Mouse (Mus musculus) thymus, postnatal 14 days (tissue): Measurements from ENCODE around the gene Kpna6.

ENCODE experiments used
- DNase-seq: peaks from one replicate; pipeline ENCODE4 v3.0.0; 2021

Gene Kpna6

GRCm38 (mm10) chr4:129617121-129617641 is 55.4 kb downstream of the Kpna6 start:
- DNase-seq, result no peak

DNA sequence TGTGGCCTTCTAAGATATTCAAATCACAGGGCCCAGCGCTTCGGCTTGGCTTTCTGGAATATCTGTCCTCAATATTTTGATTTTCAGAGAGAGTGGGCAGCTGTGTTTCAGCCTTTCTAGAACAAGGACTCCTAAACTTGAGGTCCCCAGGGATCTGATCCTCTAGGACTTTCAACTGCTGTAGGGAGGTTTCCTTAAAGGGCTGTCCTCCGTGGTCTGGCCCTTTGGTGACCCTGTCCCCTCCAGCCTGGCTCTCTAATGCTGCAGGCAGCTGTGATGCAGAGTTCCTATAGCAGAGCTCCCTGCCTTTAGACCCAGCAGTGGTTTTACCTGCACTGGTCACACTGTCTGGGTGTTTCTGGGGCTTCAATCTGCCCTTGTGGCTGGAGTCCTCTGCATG is 55.9 kb downstream of the Kpna6 start:
- no peak for DNase-seq

DNA sequence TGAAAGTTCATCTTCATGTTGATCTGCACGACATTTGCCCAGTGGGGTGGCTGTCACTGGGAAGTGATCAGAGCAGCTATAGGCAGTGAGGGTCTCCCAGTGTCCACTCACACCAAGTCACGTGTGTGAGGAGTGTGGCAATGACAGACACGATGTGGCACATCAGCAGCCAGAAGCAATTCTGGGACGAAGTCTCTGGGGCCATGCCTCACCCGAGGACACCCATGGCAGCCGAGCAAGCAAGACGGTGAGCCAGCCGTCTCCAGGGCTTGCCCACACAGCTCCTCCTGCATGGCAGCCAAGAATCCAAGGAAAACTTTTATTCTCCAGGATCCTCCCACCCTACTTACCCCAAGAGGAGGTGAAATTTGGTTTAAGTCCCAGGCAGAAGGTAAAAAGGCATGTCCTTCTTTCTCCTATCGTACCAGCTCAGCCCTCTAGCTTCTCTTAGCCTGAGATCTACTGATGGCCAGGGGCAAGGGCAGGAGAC is 56.7 kb downstream of the Kpna6 start:
- DNase-seq, result no peak

GRCm38 (mm10) chr4:129614093-129614492 is 58.5 kb downstream of the Kpna6 start, which contains the start of gene Dcdc2b:
TSS of gene Dcdc2b (minus strand) at chr4:129614257.
- no peak for DNase-seq

DNA sequence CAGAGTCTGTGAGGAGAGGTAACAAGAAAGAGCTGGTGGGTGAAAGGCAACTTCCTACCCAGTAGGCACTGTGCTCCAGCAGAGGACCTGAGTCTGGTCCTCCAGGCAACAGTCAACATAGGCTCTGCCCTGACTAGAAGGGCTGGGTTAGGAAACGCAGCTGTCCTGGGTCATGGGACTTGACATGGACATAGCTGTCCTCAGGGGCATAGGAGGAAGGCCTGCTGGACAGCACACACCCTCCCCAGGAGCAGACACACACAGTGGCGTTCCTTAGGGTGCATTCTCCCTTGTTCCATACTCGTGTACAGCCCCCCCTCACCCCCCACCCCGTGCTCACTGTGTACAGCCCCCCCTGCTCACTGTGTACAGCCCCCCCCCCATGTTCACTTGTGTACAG is 62.1 kb downstream of the Kpna6 start:
- no peak for DNase-seq

DNA sequence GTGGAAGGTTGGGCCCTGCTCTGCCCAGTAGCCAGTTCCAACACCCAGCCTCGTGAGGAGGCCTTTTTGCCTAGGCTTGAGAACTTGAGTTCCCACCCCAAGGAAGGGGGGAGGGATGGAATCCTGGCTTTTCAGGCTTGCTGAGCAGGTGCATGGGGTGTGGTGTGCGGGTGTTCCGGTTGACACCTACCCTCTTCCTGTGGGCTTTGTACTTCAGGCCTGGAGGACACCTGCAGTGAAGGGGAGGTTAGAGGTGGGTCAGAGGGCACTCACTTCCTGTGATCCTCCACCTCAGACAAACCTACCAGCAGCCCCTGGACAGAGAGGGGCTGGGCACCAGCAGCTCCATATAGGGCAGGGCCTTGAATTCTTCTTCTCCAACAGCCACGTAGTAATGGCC is 62.5 kb downstream of the Kpna6 start:
- DNase-seq, result peak; percentile 89

GRCm38 (mm10) chr4:129609139-129609631 is 63.4 kb downstream of the Kpna6 start:
- DNase-seq, result peak; percentile 52

DNA sequence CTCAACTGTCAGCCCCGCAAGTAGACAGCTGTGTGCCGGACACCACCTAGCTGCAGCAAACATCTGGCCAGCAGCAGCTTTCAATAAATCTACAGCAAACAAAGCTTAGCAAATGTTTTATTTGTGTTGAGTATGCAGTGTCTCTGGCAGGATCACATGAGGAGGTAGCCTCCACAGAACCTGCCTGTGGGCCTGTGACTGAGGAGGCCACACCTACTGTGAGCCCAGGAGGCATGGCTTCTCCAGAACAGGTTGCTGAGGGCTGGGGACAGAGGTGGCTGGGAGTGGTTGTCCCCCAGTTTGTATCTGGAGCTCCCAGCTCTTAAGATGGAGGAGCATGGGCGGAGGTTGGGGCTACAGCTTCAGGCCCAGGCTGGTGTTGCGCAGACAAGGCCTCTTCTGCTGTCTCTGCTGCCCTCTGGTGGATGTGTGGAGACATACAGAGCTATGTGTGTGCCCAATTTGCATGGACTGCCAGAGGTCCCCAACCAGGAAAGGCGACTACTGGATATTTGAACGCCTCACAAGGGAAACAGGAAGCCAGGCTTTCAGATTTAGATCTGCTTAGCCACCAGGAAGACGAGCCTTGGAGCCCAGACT is 64.0 kb downstream of the Kpna6 start:
- DNase-seq, result peak; percentile 89

DNA sequence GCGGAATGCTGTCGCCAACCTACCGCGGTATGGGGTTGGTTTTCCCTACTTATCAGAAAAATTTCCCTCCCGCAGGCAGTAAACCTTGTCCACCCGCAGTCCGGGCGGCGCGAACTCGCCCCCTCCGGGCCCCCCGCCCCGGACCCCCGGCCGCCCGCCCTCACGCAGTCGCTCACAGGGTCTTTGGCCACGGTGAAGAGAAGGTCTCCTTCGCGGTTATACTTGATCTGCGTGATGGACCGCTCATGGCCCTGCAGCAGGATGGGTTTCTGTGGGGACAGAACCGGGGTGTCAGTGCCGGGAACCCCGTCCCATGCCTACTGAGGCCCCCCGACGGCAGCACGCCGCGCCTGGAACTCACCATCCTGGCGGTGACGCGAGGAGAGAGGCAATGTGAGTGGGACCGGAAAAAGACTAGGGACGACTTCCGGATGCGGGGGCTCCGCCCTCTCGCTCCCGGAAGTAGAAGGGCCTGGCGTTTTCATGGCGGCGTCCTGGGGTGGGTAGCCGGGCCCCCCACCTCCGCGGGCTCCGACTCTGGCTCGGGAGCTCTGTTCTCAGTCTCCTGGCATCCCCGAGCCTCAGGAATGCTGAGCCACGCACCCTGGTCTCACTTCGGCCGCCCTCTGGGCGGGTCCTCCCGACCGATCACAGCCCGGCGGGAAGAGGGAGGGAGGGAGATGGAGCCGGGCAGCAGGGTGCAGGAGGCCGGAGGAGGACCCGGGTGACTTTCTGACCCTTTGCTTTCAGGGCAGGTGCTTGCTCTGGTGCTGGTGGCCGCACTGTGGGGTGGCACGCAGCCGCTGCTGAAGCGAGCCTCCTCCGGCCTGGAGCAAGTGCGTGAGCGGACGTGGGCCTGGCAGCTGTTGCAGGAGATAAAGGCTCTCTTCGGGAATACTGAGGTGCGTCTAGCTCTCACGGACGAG is 72.1 kb downstream of the Kpna6 start, which contains the start of the genes Eif3i and Tmem234:
Gene Eif3i, minus strand, starts transcription at position 416 of the 926 bp plus-strand sequence.
Gene Tmem234, plus strand, starts transcription at position 436 of the 926 bp plus-strand sequence.
- DNase-seq, result peak; percentile 90
